Mouse (Mus musculus) embryo, embryonic 10.5 days (tissue): ENCODE measurements around the gene Baiap2l1.
"Not testable (repeated sequence)": the region's sequence is repeated elsewhere in the genome, so short reads cannot be mapped to it uniquely, and the experiment has no call there.

ENCODE experiments used
- DNase-seq: peaks from one replicate; pipeline ENCODE4 v3.0.0-alpha.2; 2015; ENCODE audit warnings: low spot score

The Baiap2l1 gene

GRCm38 (mm10) chr5:144351185-144351584, 6.7 kb downstream of the Baiap2l1 start:
- DNase-seq: no peak

- no peak for DNase-seq
Measured at GRCm38 (mm10) chr5:144344592-144344991, 13.3 kb downstream of the Baiap2l1 start.

- DNase-seq: no peak
Measured at GRCm38 (mm10) chr5:144341085-144341484, 16.8 kb downstream of the Baiap2l1 start.

GRCm38 (mm10) chr5:144338787-144339186, 19.1 kb downstream of the Baiap2l1 start:
- no peak for DNase-seq

DNA sequence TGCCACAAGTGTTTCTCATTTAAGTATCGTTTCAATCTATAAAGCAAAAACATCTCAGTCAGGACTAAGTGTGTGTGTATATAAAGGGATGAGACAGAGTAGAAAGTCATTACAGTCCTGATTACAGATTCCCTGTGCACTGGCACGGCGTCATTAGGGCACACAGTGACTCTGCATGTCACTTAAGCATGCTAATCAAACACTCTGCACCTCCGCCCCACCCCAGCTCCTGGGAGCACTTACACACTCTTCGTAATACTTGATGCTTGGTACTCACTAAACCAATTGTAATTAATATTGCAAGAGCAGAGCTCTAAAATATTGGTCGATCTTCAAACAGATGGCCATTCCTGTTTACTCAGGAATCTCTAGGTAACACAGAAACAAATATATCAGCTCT, 22.6 kb downstream of the Baiap2l1 start:
- not testable (repeated sequence) for DNase-seq

DNA sequence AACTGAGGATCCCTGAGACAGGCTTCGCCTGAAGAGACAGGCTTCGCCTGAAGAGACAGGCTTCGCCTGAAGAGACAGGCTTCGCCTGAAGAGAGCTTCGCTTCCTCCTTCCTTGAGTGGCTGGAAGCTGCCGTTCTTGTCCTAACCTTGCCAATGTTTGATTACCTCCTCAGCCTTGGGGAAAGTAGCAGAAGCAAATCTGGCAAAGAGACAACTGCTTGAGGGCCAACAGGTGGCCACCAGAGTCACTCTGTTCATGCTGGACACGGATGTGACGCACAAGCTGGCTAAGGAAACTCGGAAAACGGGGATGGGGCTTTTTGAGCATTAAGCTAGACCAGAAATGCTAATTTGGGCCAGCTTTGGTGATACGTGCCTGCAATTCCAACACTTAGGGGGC, 23.9 kb downstream of the Baiap2l1 start:
- no peak for DNase-seq

GRCm38 (mm10) chr5:144322717-144323116, 35.2 kb downstream of the Baiap2l1 start:
- no peak for DNase-seq

DNA sequence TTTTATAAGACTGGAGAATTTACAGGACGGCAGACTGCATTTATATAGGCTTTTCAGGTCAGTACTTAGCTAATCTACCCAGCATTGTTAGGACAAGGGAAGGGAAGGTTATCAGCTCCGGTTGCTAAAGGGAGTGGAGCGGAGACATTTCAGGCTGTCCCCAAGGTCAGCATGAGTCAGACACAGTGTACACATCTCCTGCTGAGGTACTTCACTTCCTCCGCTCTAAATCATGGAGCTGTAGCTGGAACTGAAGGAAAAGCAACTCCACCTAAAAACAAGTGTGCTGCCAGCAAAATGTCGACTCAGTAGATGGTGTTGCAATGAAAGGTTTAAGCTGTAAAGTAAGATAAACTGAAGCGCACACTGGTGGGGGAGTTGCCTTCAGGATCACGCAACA, 36.2 kb downstream of the Baiap2l1 start:
- peak; percentile 7 for DNase-seq

- DNase-seq: no peak
Measured at GRCm38 (mm10) chr5:144318286-144318685, 39.6 kb downstream of the Baiap2l1 start.

DNA sequence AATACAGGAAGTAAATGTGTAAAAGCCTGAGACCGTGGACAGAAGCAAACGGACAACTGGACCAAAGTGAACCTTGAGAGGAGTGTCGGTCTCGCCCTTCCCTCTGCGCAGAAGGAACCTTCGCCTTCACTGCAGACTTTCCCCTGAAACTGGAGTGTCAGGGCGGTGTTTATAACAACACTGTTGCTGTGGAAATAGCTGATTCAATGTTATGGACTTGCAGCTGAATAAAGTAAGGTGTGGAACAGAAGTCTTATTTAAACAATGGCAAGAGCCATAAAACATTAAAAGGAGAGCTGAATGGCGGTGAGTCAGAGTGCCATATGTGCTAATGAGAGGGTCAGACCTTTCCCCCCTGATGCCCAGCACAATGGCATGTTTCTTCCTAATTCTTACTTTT, 40.5 kb downstream of the Baiap2l1 start:
- no peak for DNase-seq

DNA sequence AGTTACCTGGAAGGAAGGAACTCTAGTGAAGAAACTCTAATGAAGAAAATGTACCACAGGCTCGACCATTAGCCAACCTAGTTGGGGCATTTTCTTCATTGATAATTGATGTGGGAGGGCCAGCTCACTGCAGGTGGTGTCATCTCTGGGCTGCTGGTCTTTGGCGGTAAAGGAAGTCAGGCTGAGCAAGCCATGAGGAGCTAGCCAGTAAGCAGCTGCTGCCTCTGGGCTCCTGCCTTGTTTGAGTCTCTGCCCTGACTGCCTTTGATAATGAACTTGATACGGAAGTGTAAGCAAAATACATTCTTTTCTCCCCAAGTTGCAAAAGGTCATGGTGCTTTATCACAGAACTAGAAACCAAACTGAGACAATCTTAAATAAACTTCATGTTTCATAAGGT, 41.5 kb downstream of the Baiap2l1 start:
- no peak for DNase-seq

DNA sequence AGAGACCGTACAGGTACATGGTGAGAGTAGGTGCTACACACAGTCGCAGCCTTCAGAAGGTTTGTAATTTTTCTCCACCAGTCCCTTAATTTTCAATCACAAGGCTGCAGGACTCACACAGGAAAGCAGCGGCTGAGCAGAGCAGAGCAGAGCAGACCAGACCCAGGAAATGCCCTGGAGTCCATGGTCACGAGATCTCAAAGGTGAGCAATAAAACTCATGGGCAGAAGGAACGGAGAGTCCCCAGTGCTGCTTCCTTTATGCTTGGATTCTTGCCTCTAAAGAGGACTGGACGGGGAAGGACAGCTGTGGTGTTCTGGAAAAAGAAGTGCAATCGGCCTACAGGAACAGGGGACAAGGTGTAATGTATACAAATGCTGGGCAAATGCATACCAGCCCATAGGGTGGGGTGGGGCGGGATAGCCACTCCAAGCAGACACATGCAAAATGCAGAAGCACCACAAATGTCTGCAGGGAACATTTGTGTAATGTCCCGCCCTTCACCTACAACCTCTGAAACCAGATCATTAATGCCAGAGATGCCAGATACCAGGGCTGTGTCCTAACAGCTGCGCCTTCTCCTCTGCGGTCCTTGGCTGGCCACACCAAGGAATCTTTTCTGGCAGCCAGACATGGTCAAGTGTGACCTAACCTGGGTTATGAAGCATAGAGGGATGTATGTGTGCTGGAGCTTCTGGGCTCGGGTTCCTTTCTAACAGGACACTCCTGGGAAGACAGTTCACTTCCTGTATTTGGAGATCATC, 43.0 kb downstream of the Baiap2l1 start:
- DNase-seq: no peak

GRCm38 (mm10) chr5:144313335-144313734, 44.6 kb downstream of the Baiap2l1 start:
- DNase-seq: peak; percentile 57

- DNase-seq: no peak
Measured at GRCm38 (mm10) chr5:144312183-144312582, 45.7 kb downstream of the Baiap2l1 start.

- no peak for DNase-seq
Measured at GRCm38 (mm10) chr5:144308929-144309328, 49.0 kb downstream of the Baiap2l1 start.

DNA sequence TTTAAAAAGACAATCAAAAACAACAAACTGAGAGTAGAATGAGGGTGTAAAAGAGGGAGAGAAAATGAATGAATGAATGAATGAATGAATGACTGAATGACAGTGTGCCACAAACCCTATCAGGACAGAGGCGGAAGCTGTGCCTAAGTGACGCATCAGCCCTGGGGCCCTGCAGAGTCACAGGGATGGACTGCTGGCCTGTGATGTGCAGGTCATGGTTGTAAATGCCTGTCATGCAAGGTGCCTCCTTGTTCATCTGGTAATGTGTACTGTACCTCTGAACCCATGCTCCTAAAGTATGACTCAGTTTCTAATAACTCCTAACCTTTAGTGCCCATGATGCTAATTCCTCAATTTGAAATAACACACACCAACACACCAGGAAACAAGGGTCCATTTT, 54.8 kb downstream of the Baiap2l1 start:
- DNase-seq: no peak

DNA sequence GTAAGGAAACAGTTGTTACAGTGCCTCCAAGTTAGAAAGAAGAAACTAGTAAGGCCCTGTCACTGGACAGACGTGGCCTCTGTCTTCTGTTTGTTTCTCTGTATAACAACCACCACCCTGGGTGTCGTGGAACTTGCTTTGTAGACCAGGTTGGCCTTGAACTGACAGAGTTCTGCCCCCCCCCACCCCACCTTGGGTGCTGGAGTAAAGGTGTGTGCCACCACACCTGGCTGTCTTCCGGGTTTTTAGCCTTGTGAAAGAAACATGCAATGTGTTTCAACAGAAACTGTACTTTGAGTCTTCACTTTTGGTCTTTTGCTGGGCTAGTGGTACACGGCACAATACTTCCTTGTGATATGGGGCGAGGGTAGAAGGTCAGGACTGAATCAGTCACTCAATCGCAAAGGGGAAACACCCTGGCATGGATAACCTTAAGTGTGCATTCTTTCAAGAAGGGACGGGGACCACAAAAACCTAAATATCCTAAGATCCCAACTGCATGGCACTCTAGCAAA, 61.8 kb downstream of the Baiap2l1 start:
- no peak for DNase-seq

DNA sequence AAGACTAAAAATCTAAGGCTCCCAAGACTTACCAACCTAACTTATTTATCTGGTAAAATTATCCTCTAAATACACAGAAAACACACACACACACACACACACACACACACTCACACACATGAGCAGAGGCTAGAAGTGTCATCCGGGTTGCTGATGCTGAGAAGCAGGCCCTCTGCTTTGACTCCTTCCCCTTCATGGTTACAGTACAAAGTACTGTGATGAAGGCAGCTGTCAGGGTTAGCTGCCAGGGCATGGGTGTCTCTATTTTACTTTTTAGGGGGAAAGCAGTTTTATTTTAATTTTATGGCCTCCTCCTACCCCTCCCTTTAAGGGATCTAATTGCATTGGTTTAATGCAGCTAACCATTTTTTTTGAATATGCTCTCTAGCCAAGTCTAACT, 62.6 kb downstream of the Baiap2l1 start:
- no peak for DNase-seq

DNA sequence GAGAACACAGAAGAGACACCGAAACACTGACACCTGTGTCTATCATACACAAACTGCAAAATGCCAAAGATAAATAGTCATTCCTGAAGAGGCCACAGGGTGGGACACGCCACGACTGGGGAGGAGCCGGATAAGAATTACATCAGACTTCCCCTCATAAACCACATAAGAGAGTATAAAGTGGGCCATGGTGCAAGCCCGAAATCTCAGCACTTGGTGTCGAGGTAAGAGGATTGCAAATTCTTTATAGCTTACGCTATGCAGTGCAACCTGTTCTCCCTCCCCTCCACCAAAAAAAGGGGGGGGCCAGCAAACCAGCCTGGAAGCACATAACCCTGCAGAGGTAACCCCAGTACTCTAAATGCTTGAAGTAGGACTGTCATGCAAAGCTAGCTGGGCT, 63.0 kb downstream of the Baiap2l1 start:
- no peak for DNase-seq

- no peak for DNase-seq
Measured at GRCm38 (mm10) chr5:144289769-144290440, 68.0 kb downstream of the Baiap2l1 start.

DNA sequence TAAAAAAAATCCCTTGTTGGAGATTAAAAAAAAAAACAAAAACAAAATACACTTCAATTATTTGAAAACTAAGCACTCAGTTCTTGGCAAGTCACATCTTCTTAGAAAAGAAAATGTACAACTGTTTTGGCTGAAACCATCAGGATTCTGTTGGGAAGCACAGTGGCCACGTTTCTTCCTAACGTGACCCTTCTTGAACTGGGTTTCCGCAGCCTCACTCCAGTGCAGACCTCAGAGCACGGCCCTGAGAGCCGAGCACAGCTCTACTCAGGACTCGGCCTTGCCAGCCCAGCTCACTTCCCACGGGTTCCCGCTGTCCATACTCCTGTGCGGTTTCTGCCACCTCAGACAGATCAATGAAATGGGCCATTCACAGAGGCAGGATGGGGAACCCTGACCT, 69.5 kb downstream of the Baiap2l1 start:
- no peak for DNase-seq

DNA sequence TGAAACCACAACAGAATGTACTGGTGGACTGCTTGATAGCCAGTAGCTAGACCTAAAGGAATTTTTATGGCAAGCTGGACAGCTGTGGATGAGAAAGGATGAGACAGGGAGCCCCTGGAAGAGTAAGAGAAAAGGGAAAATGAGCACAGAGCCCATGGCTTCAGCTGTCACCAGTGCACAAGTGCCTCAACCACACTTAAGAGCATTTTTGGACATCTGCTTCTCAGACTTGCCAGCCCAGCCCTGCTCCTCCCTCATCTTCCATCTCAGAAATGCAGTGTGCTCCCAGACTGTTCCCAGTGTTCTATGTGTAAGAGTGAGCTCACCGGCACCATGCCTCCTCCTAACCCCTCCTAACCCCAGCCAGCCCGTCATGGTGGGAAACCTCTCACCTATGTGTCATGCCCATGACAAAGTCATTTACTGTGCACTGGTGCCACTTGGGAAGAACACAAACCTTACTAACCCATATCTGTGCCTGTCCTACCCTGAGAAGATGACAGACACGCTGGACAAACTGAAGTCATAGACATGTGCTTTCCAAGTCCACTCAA, 70.6 kb downstream of the Baiap2l1 start:
- no peak for DNase-seq

GRCm38 (mm10) chr5:144286591-144287266, 71.2 kb downstream of the Baiap2l1 start:
- no peak for DNase-seq
